Mouse (Mus musculus): ENCODE measurements around the gene Gabbr2.

Gene Gabbr2

DNA sequence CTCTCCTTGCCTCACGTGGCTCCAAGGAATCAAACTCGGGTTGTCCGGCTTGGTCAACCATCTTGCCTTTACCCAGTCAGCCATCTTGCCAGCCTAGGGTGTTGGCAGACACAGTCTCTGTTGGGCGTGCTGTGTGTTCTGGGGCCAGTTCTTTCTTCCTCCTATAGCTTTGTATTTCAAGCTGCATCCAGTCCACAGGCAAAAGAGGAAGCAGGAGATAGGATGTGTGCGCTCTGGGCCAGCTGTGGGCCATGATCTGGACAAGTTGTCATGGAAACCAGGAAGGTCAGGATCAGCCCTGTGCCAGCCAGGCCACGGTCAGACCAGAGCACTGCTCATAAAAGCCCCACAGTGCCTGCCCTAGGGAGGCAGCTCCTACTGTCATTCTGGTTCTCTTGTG lies 74.9 kb downstream of the Gabbr2 start:
- DNase-seq (ENCODE audit: low read depth, low spot score): no peak

GRCm38 (mm10) chr4:46915934-46916333 lies 75.7 kb downstream of the Gabbr2 start:
- DNase-seq (ENCODE audit: low read depth, low spot score): no peak

- no peak for DNase-seq (ENCODE audit: low read depth, low spot score)
These were observed 76.2 kb downstream of the Gabbr2 start for GRCm38 (mm10) chr4:46915476-46915875.

DNA sequence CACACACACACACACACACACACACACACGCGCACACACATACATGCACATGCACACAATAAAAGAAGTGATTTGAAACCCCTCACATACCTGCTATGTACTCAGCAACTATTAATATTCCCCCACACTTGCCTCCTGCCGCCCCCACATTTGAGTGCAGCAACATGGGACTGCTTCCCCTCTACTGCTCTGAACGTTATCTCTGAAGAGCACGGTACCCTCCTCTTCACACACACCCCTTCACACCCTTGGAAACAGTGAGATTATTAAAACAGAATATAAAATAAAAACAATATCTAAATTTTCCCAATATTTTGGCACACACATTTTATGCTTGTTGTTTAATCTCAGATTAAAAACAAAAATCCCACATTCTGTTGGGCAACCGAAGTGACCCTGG lies 77.1 kb downstream of the Gabbr2 start:
- DNase-seq (ENCODE audit: low read depth, low spot score): no peak

DNA sequence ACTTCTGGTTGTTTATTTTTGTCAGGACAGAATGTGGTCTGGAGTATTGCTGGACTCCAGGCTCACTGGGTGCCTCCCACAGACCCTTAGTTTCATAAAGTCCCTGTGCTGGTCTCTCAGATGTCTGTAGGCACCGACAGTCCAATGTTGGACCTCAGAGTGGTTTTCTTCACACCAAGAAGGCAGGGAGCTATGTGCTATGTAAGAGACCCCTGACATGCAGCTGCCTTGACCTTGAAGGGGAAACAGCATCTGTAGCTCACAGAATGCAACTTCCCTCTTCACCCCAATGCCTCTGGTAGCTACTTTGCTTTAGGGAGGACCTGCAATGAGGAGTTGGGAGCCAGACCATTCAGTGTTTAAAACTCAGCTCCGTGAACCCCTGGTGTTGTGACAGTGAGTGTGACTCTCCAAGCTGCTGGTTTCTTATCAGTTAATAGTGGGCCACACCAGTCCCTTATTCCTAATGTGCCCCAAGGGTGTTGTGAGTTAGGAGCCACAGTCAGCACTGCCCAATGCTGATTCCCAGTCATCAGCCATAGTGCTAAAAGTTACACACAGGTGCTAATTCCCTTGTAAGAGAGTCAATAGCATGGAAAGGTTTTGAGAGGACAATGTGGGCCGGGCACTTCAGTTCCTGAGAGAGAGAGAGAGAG lies 85.5 kb downstream of the Gabbr2 start:
- no peak for DNase-seq (ENCODE audit: low read depth, low spot score)

GRCm38 (mm10) chr4:46905152-46905551 lies 86.5 kb downstream of the Gabbr2 start:
- no peak for DNase-seq (ENCODE audit: low read depth, low spot score)

DNA sequence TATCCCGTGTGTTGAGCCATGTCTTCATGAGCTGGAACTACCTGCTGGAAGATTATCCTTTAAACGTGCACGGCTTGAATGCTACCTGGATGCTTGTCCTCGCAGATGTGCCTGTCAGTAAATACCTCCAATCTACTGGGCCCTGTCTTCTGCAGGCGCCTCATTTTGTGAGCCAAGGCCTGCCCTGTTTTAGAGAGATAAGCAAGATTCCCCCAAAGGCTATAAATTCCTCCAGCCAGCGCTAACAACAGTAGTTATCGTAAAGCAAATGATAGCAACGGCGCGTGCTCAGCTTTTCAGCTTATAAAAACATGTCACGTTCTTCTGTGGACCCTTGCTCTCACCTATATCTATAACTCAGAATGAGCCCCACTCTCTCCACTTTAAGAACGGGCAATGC lies 87.5 kb downstream of the Gabbr2 start:
- no peak for DNase-seq (ENCODE audit: low read depth, low spot score)

DNA sequence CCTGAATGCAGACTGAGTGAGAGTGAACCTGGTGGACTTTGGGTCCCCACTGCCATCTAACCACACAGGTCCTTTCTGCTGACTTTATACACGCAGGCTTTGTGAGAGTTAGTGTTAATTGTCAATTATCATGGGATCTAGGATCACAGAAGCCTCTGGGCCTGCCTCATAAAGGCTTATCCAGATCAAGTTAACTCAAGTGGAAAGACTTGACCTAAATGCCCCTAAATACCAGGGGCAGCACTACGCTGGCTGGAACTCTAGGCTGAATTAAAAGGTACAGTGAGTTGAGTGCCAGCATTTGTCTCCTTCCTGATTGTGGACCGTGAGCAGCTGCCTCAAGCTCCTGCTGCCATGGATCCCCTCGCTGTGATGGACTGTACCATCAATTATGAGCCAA lies 93.1 kb downstream of the Gabbr2 start:
- DNase-seq (ENCODE audit: low read depth, low spot score): no peak

GRCm38 (mm10) chr4:46897634-46898399 lies 93.9 kb downstream of the Gabbr2 start:
- DNase-seq (ENCODE audit: low read depth, low spot score): no peak

GRCm38 (mm10) chr4:46894144-46894543 lies 97.5 kb downstream of the Gabbr2 start:
- no peak for DNase-seq (ENCODE audit: low read depth, low spot score)

GRCm38 (mm10) chr4:46889175-46889574 lies 102.5 kb downstream of the Gabbr2 start:
- DNase-seq (ENCODE audit: low read depth, low spot score): no peak

- no peak for DNase-seq (ENCODE audit: low read depth, low spot score)
These were observed 105.9 kb downstream of the Gabbr2 start for GRCm38 (mm10) chr4:46885627-46886383.

- no peak for DNase-seq (ENCODE audit: low read depth, low spot score)
These were observed 107.5 kb downstream of the Gabbr2 start for GRCm38 (mm10) chr4:46884132-46884531.

DNA sequence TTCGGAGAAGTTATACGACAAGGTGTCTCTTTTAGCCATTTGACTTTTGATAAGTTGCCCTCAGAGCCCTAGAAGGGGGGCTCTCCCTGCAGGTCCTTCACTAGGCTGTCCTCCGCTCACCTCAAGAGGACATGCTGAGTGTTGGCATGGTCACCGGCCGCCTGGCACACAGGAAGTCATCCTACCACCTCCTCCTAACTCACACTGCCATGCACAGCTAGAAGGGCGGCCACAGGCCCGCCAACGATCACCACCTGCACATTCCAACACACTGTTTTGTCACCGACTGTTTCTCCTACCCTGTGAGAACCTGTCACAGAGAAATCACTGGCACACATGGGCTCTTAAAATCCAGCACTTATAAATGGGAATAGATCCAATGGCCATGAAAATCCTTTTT lies 108.1 kb downstream of the Gabbr2 start:
- no peak for DNase-seq (ENCODE audit: low read depth, low spot score)

DNA sequence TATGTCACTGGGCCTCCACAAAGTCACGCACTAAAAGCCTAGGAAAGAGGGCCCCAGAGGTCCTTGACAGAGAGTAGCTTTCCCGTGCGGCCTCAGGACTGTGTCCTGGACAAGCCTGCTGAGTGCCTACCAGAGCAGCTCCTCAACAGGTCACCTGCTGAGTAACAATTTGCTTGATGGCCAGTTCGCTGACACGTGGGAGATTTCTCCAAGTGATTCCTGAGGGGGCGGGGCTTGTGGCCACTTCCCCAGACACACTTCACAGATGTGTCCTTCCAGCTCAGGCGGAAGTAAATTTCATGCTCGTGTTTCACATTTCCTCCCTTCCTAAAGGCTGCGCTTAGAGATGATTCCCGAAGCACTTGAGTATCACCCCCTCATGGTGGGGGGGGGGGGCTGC lies 108.6 kb downstream of the Gabbr2 start:
- no peak for DNase-seq (ENCODE audit: low read depth, low spot score)

DNA sequence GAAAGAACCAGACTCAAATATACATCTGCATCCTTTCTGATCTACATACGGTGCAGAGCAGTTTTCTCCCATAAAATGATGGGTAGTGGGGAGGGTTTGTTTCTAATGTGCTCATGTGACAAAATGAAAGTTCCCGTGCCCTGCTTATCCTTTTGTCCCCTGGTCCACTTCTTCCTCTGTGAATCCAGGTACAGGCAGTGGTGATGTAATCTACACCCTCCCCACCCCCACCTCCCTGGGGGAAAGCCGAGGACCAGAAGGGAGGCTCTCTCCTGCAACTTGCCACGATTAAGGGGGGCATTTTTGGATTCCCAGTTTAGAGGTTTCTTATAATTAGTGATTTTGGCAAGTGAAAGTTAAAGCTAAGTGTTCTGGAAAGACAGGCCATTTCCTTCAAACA lies 110.4 kb downstream of the Gabbr2 start:
- no peak for DNase-seq (ENCODE audit: low read depth, low spot score)

- no peak for DNase-seq (ENCODE audit: low read depth, low spot score)
These were observed 111.7 kb downstream of the Gabbr2 start for GRCm38 (mm10) chr4:46879943-46880342.

DNA sequence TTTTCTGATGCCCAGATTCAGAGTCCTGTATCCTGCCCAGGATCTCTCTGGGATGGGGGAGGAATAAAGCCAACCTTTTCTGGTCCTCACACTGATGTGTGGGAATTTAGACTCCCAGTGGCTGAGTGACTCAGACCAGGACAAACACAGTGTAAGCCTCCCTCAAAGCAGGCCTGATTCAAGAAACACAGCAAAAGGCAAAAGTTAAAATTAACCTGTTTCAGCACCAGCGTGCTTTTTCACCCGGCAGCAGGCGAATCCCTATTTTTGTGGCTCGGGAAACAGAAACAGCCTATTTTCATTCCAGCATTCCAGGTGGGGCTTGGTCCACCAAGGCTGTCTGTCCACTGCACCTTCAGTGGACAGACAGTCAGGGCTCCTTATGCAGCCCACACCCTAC lies 118.9 kb downstream of the Gabbr2 start:
- DNase-seq (ENCODE audit: low read depth, low spot score): no peak

- DNase-seq (ENCODE audit: low read depth, low spot score): no peak
These were observed 121.5 kb downstream of the Gabbr2 start for GRCm38 (mm10) chr4:46870157-46870556.

GRCm38 (mm10) chr4:46869380-46869779 lies 122.3 kb downstream of the Gabbr2 start:
- DNase-seq (ENCODE audit: low read depth, low spot score): no peak

DNA sequence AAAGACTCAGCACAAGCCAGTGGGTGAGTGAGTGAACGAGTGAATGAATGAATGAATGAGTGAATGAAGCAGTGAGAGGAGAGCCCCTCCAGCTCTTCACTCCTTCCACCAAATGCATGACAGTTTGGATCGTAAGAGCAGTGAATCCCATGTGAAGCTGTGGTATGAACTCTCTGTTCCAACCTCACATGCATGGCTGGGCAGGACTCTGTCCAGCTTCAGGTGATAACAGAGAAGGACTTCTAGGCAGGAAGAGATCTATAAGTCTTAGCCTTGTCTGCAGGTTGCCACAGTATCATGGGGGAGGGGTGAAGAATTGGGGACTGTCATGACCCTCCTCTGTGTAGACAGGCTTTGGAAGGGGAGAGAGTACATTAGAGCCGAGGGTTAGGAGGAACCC lies 122.8 kb downstream of the Gabbr2 start:
- no peak for DNase-seq (ENCODE audit: low read depth, low spot score)

DNA sequence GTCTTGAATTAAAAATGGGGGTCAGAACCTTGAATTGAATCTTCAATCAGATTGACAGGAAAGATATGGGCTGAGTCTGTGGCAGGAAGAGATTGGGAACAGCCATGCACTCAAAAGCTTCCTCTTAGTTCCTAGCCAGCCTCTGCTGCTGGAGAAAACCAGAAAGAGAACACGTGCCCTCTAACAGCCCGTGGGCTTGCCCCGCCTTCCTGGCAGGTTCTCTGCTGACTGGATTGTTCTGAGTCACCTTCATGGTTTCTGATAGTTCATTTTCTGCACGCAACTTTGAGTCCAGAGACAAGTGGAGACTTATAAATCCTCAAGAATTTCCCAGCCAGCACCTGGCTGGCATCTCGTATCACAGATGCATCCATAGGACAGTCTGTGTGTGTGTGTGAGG lies 123.5 kb downstream of the Gabbr2 start:
- no peak for DNase-seq (ENCODE audit: low read depth, low spot score)

GRCm38 (mm10) chr4:46867779-46868178 lies 123.9 kb downstream of the Gabbr2 start:
- no peak for DNase-seq (ENCODE audit: low read depth, low spot score)
